Mouse (Mus musculus) kidney, embryonic 14.5 days (tissue): ENCODE measurements around the gene Fbxw11. TPM values are rescaled to one million over a fixed set of nuclear protein-coding genes. Genes with fewer than 3 reads are reported as not detected.

ENCODE experiments used
- ATAC-seq: fragments of 200-750 bp; cut with Nextera tagmentation; 2 replicates; pipeline ENCODE4 v1.8.0; 2017; ENCODE audit warnings: moderate number of reproducible peaks, mild to moderate bottlenecking, moderate TSS enrichment, moderate library complexity; ENCODE audit not compliant: low FRiP score, low TSS enrichment
- H3K27ac ChIP-seq: fragments of 300-500 bp; sonication (generic); 2 replicates; pipeline ENCODE4 v1.5.1; 2014; ENCODE audit warnings: low read depth, mild to moderate bottlenecking, low read length, moderate library complexity, mixed read lengths
- H3K27me3 ChIP-seq: fragments of 300-500 bp; sonication (generic); 2 replicates; pipeline ENCODE4 v1.6.1; 2014; ENCODE audit warnings: mild to moderate bottlenecking, low read length; ENCODE audit not compliant: control insufficient read depth, insufficient read depth
- H3K36me3 ChIP-seq: fragments of 300-500 bp; sonication (generic); 2 replicates; pipeline ENCODE4 v1.6.1; 2014; ENCODE audit warnings: low read length, mixed read lengths; ENCODE audit not compliant: control insufficient read depth, insufficient read depth
- H3K4me1 ChIP-seq: fragments of 300-500 bp; sonication (generic); 2 replicates; pipeline ENCODE4 v1.6.1; 2014; ENCODE audit warnings: low read length, mixed read lengths; ENCODE audit not compliant: control insufficient read depth, insufficient read depth
- H3K4me2 ChIP-seq: fragments of 300-500 bp; sonication (generic); replicated peaks from 2 replicates; pipeline ENCODE4 v1.6.1; 2014; ENCODE audit warnings: low read depth, mild to moderate bottlenecking, low read length
- H3K4me3 ChIP-seq: fragments of 300-500 bp; sonication (generic); 2 replicates; pipeline ENCODE4 v1.5.1; 2014; ENCODE audit warnings: mild to moderate bottlenecking, low read length
- H3K9ac ChIP-seq: fragments of 300-500 bp; sonication (generic); 2 replicates; pipeline ENCODE4 v1.6.1; 2014; ENCODE audit warnings: low read depth, mild to moderate bottlenecking, low read length, moderate library complexity
- H3K9me3 ChIP-seq: fragments of 300-500 bp; sonication (generic); 2 replicates; pipeline ENCODE4 v1.6.1; 2016; ENCODE audit warnings: low read length; ENCODE audit not compliant: control insufficient read depth
- WGBS: fragments of 180-500 bp; shearing (Covaris S2); extraction: QIAGEN DNeasy Blood & Tissue Kit; methylation state at CpG from one replicate; pipeline ENCODE4 v1.1.7; 2014; 5-methylcytosine and 5-hydroxymethylcytosine counted together
- polyA plus RNA-seq: library from polyadenylated mRNA; unstranded; fragments of >200 nt; fragmentation: Nextera tagmentation; extraction: Ambion mirVana; gene quantifications from 2 replicates; pipeline ENCODE4 v1.2.1, GENCODE M21; 2014

The Fbxw11 gene
- polyA plus RNA-seq = 40.2 and 85.6 TPM in 2 replicates

GRCm38 (mm10) chr11:32642249-32642876, at the start of gene Fbxw11:
Fbxw11 (plus strand) TSS chr11:32642724.
- Histone ChIP-seq H3K9me3 (no peaks in the 10 kb centered on the region), H3K4me3 (peak within 1 kb of the TSS; percentile 82), H3K4me1 (peaks cover 9% of the 10 kb centered on the region), H3K9ac (peak within 1 kb of the TSS; percentile 94), H3K27ac (peak within 1 kb of the TSS; percentile 98), H3K36me3 (no peaks in the 10 kb centered on the region), H3K4me2 (peak within 1 kb of the TSS; percentile 56), H3K27me3 (no peaks in the 10 kb centered on the region)
- under 1% methylated on average over 58 of the region's 64 CpGs for WGBS
- peak; percentile 95 for ATAC-seq

- WGBS = 84% methylated on average over 7 of the region's 7 CpGs
- Histone ChIP-seq H3K4me2 (no peak overlapping the region), H3K4me1 (no peaks in the 10 kb centered on the region), H3K27ac (no peak overlapping the region), H3K27me3 (no peaks in the 10 kb centered on the region), H3K9ac (no peak overlapping the region), H3K36me3 (no peaks in the 10 kb centered on the region; the same call in 1 of the 2 replicates), H3K4me3 (no peak overlapping the region), H3K9me3 (peaks cover 7% of the 10 kb centered on the region)
- ATAC-seq = no peak
These were observed 49.4 kb upstream of the Fbxw11 start for GRCm38 (mm10) chr11:32593081-32593480.

- Histone ChIP-seq H3K4me2 (no peak overlapping the region), H3K27ac (no peak overlapping the region), H3K9me3 (peaks cover 7% of the 10 kb centered on the region), H3K27me3 (no peaks in the 10 kb centered on the region), H3K4me1 (no peaks in the 10 kb centered on the region), H3K4me3 (no peak overlapping the region), H3K9ac (no peak overlapping the region), H3K36me3 (no peaks in the 10 kb centered on the region; the same call in 1 of the 2 replicates)
- ATAC-seq = no peak
- 90% methylated on average over 4 of the region's 4 CpGs for WGBS
These were observed 48.4 kb upstream of the Fbxw11 start for GRCm38 (mm10) chr11:32594122-32594521.

- no peak overlapping the region for H3K4me2 ChIP-seq
- no peak for ATAC-seq
- no peaks in the 10 kb centered on the region for H3K36me3 ChIP-seq
- peaks cover 8% of the 10 kb centered on the region for H3K4me1 ChIP-seq
- H3K4me3 ChIP-seq = no peak overlapping the region
- H3K27ac ChIP-seq = no peak overlapping the region
- no peaks in the 10 kb centered on the region for H3K27me3 ChIP-seq
- peaks cover 5% of the 10 kb centered on the region; the same call in 1 of the 2 replicates for H3K9me3 ChIP-seq
- 86% methylated on average over 6 of the region's 6 CpGs for WGBS
- H3K9ac ChIP-seq = no peak overlapping the region
These were observed 42.2 kb upstream of the Fbxw11 start for GRCm38 (mm10) chr11:32600371-32600770.

GRCm38 (mm10) chr11:32601528-32602323, 40.8 kb upstream of the Fbxw11 start:
- Histone ChIP-seq H3K27me3 (no peaks in the 10 kb centered on the region), H3K4me1 (peaks cover 8% of the 10 kb centered on the region), H3K4me2 (no peak overlapping the region), H3K36me3 (no peaks in the 10 kb centered on the region), H3K9ac (no peak overlapping the region), H3K27ac (no peak overlapping the region), H3K4me3 (no peak overlapping the region), H3K9me3 (no peaks in the 10 kb centered on the region)
- WGBS = 35% methylated on average over 12 of the region's 12 CpGs
- peak; percentile 75 for ATAC-seq

- Histone ChIP-seq H3K9ac (no peak overlapping the region), H3K4me3 (no peak overlapping the region), H3K4me2 (no peak overlapping the region), H3K9me3 (no peaks in the 10 kb centered on the region), H3K27ac (peak overlapping the region; percentile 3; the same call in 1 of the 2 replicates), H3K4me1 (peaks cover 8% of the 10 kb centered on the region; the same call in 1 of the 2 replicates), H3K36me3 (no peaks in the 10 kb centered on the region), H3K27me3 (no peaks in the 10 kb centered on the region)
- WGBS = 58% methylated on average over 4 of the region's 4 CpGs
- no peak for ATAC-seq
These were observed 37.9 kb upstream of the Fbxw11 start for GRCm38 (mm10) chr11:32604663-32605062.

GRCm38 (mm10) chr11:32605131-32605860, 37.2 kb upstream of the Fbxw11 start:
- H3K27ac ChIP-seq = peak overlapping the region; percentile 20; the same call in 1 of the 2 replicates
- H3K4me2 ChIP-seq = no peak overlapping the region
- no peaks in the 10 kb centered on the region for H3K9me3 ChIP-seq
- H3K4me3 ChIP-seq = no peak overlapping the region
- H3K9ac ChIP-seq = no peak overlapping the region
- ATAC-seq = no peak
- no peaks in the 10 kb centered on the region for H3K36me3 ChIP-seq
- no peaks in the 10 kb centered on the region for H3K27me3 ChIP-seq
- WGBS = 61% methylated on average over 7 of the region's 7 CpGs
- peaks cover 8% of the 10 kb centered on the region; the same call in 1 of the 2 replicates for H3K4me1 ChIP-seq

- no peak overlapping the region for H3K4me2 ChIP-seq
- H3K4me3 ChIP-seq = no peak overlapping the region
- no peak overlapping the region for H3K27ac ChIP-seq
- 91% methylated on average over 3 of the region's 3 CpGs for WGBS
- no peaks in the 10 kb centered on the region for H3K36me3 ChIP-seq
- H3K9ac ChIP-seq = no peak overlapping the region
- H3K9me3 ChIP-seq = no peaks in the 10 kb centered on the region
- no peaks in the 10 kb centered on the region for H3K27me3 ChIP-seq
- no peak for ATAC-seq
- H3K4me1 ChIP-seq = peaks cover 8% of the 10 kb centered on the region; the same call in 1 of the 2 replicates
These were observed 36.6 kb upstream of the Fbxw11 start for GRCm38 (mm10) chr11:32605907-32606306.
